Mouse (Mus musculus) frontal cortex, postnatal 10 days (tissue): ENCODE results near the gene Rplp0.
"Not testable (repeated sequence)": the region's sequence is repeated elsewhere in the genome, so short reads cannot be mapped to it uniquely, and the experiment has no call there.

Experiments
- DNase-seq, 2 experiments: peaks; one replicate each; pipeline ENCODE4 v3.0.0; 2022; ENCODE audit warnings: low spot score in 2 of 2, mixed read lengths in 1 of 2

Gene Rplp0

GRCm38 (mm10) chr5:115551386-115551785, 7.9 kb upstream of the Rplp0 start:
- DNase-seq = no peak

- no peak for DNase-seq
Measured at GRCm38 (mm10) chr5:115551799-115552198, 7.5 kb upstream of the Rplp0 start.

- DNase-seq = no peak
Measured at GRCm38 (mm10) chr5:115553801-115554420, 5.4 kb upstream of the Rplp0 start.

GRCm38 (mm10) chr5:115554536-115555291, 4.6 kb upstream of the Rplp0 start:
- no peak for DNase-seq

- DNase-seq = peak in 1 of 2 experiments; percentile 61
Measured at GRCm38 (mm10) chr5:115556217-115556616, 3.0 kb upstream of the Rplp0 start.

GRCm38 (mm10) chr5:115558182-115558794, 979 bp upstream of the Rplp0 start:
- no peak for DNase-seq

GRCm38 (mm10) chr5:115560336-115560905, 1.2 kb downstream of the Rplp0 start:
- DNase-seq = no peak

GRCm38 (mm10) chr5:115563771-115564585, 4.7 kb downstream of the Rplp0 start:
- no peak for DNase-seq

- peak; percentile 55 to 72 for DNase-seq
Measured at GRCm38 (mm10) chr5:115564737-115565393, 5.6 kb downstream of the Rplp0 start, which contains the start of gene Gcn1l1. Gene Gcn1l1, plus strand, starts transcription at chr5:115565254.

- no peak for DNase-seq
Measured at GRCm38 (mm10) chr5:115565403-115565802, 6.1 kb downstream of the Rplp0 start.

GRCm38 (mm10) chr5:115568681-115569080, 9.4 kb downstream of the Rplp0 start:
- DNase-seq = no peak

- no peak for DNase-seq
Measured at GRCm38 (mm10) chr5:115569308-115569707, 10.0 kb downstream of the Rplp0 start.

- DNase-seq = no peak
Measured at GRCm38 (mm10) chr5:115569721-115570120, 10.5 kb downstream of the Rplp0 start.

GRCm38 (mm10) chr5:115571086-115571485, 11.8 kb downstream of the Rplp0 start:
- DNase-seq = peak; percentile 25 to 67

- no peak for DNase-seq
Measured at GRCm38 (mm10) chr5:115572679-115573535, 13.6 kb downstream of the Rplp0 start.

- peak in 1 of 2 experiments; percentile 34 for DNase-seq
Measured at GRCm38 (mm10) chr5:115574992-115575391, 15.7 kb downstream of the Rplp0 start.

GRCm38 (mm10) chr5:115577686-115578085, 18.4 kb downstream of the Rplp0 start:
- DNase-seq = not testable (repeated sequence)

- no peak for DNase-seq
Measured at GRCm38 (mm10) chr5:115578922-115579321, 19.7 kb downstream of the Rplp0 start.

GRCm38 (mm10) chr5:115579363-115579762, 20.1 kb downstream of the Rplp0 start:
- no peak for DNase-seq
